Comparison of ENCODE assay signal across 2 mouse cellular contexts in genomic region chr7:60123086-60123624, GRCm38 (mm10). TPM values are rescaled to one million over a fixed set of nuclear protein-coding genes. Genes with fewer than 3 reads are reported as not detected.
"Had no signal": no experiment of that assay in that cellular context is flagged by ENCODE, and none has a peak within 500 bp of the region (broad histone marks: within the 10 kb centered on the region; RNA-seq: fewer than 3 reads in every experiment).

No protein-coding gene starts in this region.

RNA-seq across cellular contexts. Expression of gene Snrpn, which starts 16.9 kb away (rescaled TPM):
- total RNA-seq: megakaryocyte progenitor cell, adult 5-6 weeks; megakaryocyte-erythroid progenitor cell, adult 5-6 weeks had no signal
